Mouse (Mus musculus) layer of hippocampus, adult 18-20 months (tissue): Measurements from ENCODE around the gene Ugt1a7c. TPM values are rescaled to one million over a fixed set of nuclear protein-coding genes. Genes with fewer than 3 reads are reported as not detected.

Source experiments
- DNase-seq, 2 experiments: peaks; one replicate each; pipeline ENCODE4 v3.0.0; 2022; ENCODE audit warnings: low spot score in 2 of 2
- total RNA-seq, 2 experiments: library from RNA; stranded (reverse); gene quantifications; 2 replicates each; pipeline ENCODE4 v1.2.3; 2021

Gene Ugt1a7c
- total RNA-seq, 2 experiments from 2014 or later: 0.20 to 1.4 TPM

- DNase-seq: no peak
These were observed 164.8 kb downstream of the Ugt1a7c start for GRCm38 (mm10) chr1:88259643-88260024.

DNA sequence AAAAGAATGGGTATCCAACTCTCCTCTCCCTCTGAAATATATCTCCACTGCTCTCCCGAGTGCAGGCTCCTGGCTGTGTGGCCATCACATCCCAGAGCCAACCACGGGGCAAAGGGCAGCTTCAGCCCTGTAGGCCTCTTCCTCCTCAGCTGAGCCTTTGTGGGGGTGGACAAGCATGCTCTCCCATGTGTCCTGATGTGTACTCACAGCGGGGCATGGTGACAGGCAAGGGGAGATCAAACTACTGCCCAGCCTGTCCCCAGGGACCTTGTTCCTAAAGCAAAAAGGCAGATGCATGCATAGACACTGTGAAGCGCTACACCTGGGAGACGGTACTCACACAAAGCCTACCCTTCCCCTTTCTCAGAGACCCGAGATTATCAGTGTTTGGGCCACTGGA, 165.3 kb downstream of the Ugt1a7c start:
- DNase-seq: no peak

DNA sequence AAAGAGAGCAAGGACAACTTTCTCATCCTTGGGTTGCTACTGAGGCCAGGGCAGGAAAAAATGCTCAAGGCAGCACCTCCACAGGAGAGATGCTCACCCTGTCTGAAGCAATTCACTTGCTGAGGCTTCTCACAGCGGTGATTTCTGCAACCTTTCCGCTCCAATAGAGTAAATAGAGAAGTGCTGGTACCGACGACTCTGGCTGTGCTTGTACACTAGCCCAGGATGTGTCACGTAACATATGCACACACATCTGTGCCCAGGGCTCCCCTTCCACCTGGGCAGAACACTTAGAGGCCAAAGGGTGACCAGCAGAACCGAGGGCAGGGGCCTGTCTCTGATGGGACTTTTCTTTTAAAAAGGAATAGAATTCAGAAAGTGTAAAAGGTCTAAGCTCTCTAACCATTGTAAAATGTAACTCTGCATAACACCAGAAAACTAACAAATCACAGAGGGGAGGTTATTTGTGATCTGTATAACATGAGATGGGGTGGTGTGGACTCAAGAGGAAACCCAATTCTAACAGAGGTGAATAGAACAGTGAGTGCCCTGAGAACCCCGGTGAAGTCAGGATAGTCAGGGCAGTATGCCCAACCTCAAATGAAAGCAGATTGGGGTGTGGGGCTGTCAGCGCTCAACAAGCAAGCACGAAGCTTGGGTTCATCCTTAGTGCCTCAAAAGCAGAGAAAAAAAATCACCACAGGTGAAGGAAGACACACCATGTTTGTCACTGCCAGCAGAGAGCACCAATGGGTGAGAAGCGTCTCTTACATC, 165.9 kb downstream of the Ugt1a7c start:
- no peak for DNase-seq

DNA sequence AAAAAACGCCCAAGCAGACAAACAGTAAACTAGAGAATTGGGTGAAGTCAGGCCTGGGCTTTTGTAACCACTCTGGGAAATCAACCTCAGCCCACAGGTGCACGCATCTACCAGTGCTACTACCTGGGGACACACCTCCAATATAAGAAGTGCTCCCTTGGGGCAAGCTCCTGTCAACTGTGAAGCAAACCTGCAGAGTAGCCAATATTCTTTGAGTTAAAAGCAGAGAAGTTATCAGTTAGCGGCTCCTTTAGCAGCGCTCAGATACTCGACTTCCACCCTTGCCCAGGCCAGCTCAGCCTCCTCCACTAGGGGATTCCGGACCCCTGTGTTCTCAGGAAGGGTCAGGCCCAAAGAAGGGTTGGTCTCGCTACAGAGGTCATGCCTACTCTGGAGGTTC, 166.8 kb downstream of the Ugt1a7c start:
- no peak for DNase-seq

- no peak for DNase-seq
These were observed 167.4 kb downstream of the Ugt1a7c start for GRCm38 (mm10) chr1:88262255-88262654.

DNA sequence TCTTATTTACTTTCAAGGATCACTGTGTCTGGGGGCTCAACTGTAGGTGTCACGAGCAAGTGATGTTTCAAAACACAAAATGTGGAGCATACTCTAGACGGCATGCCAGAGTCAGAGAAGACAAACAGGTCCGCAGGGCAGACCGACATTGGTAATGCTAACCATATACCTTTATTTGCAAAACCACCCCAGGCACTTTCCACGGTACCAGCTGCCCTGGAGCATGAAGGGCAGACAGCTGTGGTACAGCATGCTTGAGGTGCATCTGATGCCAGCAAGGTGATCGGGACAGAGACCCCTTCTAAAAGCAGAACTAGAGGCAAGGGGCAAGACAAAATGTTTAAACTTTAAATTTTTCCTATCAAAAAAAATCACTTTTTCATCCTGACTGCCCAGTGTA, 168.1 kb downstream of the Ugt1a7c start:
- DNase-seq: no peak

DNA sequence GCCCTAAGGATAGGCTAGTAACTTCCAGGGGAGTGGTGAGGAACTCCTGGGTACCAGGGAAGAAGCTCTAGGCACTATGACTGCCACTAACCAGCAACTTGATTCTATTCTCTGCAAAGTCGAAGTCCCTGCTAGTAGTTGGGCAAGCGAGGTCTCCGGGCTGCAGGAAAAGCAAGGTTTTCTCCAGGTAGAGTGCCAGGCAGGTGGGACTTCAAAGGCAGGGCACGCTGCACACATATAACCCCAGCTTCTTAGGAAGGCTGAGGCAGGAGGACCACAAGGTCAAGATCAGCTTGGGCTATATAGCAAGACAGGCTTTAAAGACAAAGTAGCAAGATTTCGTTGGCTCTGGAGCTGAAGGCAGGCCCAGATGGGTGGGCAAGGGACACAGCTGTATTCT, 168.9 kb downstream of the Ugt1a7c start:
- DNase-seq: no peak

DNA sequence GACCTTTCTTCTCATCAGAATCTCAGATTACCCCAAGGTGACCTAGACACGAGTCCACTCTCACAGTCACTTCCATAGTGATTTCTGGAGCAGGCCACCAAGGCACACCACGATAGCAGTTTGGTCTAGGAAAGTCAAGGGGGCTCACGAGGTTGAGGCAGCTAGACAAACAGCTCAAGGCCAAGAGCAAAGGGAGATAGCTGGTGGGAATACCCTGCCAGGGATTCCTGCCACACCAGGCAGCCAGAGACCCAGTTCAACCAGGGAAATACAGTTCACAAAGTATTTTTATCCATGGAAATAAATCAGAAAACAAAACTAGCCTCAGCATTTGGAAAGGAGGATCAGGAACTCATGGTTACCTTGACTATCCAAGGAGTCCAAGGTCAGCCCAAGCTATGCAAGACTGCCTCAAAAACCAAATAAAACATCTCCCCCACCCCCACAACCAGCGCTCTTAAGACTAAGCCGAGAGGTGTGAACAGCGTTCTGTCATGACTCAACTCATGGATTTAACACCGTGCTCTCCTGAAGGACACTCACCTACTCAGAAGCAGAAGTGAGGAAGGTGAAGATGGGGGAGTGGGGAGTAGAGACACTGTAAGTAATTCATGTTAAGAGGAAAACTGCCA, 169.5 kb downstream of the Ugt1a7c start:
- DNase-seq: no peak

- no peak for DNase-seq
These were observed 170.0 kb downstream of the Ugt1a7c start for GRCm38 (mm10) chr1:88264869-88265240.

DNA sequence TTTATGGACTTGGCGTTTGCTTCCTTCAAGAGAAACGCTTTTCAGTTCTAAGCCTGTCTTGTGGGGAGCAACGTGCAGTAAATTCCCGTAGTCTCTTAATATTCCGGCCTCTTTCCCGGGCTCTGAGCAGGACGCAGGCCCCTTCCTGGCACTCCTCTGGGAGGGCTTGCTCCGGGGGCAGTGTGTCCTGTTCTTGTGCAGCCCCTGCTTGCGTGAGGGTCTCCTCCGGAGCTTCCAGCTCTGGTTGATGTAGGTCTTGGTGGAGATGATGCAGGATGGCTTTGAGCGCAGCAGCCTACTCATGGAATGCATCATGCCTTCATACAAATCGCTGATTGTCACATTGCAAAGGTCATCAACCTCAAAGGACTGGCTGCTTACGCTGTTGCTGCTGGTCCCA, 171.3 kb downstream of the Ugt1a7c start:
- DNase-seq: no peak

GRCm38 (mm10) chr1:88267489-88267888, 172.6 kb downstream of the Ugt1a7c start:
- no peak for DNase-seq

DNA sequence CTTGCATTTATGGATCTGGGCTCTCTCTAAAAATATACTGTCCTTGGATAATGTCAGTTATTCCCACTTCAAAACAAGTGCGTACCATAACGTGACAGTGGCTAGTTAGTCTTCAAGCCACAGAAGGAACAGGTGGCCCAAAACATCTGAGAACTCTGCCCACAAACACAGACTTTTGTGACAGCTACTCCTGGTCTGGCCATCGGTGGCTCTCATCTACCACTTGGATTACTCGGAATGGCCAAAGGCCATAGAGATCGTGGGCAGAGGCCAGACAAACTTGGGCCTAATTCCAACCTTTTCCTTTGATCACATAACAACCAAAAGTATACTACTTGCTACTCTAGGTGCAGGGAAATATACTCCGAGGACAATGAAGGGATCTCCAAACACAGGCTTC, 173.2 kb downstream of the Ugt1a7c start:
- no peak for DNase-seq

Other genes with a start within 250 kb of the Ugt1a7c start
- 100 to 1,000 TPM in 1 of 2 experiments, 10 to 100 TPM in 1; 92.0 to 100 TPM for gene Dgkd, start 241.8 kb upstream of the Ugt1a7c start, total RNA-seq
- 10 to 100 TPM; 18.4 to 19.8 TPM for gene Usp40, start 86.5 kb upstream of the Ugt1a7c start, total RNA-seq
- not detected for gene Ugt1a10, start 39.7 kb upstream of the Ugt1a7c start, total RNA-seq
- not detected for gene Ugt1a9, start 24.3 kb upstream of the Ugt1a7c start, total RNA-seq
- not detected for gene Ugt1a8, start 7.2 kb upstream of the Ugt1a7c start, total RNA-seq
- not detected for gene Ugt1a6b, start 8.2 kb downstream of the Ugt1a7c start, total RNA-seq
- gene Ugt1a6a, start 39.7 kb downstream of the Ugt1a7c start, total RNA-seq: 1 to 10 TPM; 1.6 TPM
- gene Ugt1a5, start 71.0 kb downstream of the Ugt1a7c start, total RNA-seq: under 1 TPM in 1 of 2 experiments, not detected in 1; 0.25 TPM
- not detected for gene Ugt1a2, start 105.5 kb downstream of the Ugt1a7c start, total RNA-seq
- gene Dnajb3, start 110.7 kb downstream of the Ugt1a7c start, total RNA-seq: 1 to 10 TPM; 2.9 to 3.2 TPM
- gene Ugt1a1, start 116.9 kb downstream of the Ugt1a7c start, total RNA-seq: not detected
- under 1 TPM in 1 of 2 experiments, not detected in 1; 0.52 TPM for gene Mroh2a, start 131.9 kb downstream of the Ugt1a7c start, total RNA-seq
- 10 to 100 TPM; 33.1 to 39.1 TPM for gene Hjurp, start 182.6 kb downstream of the Ugt1a7c start, total RNA-seq
- gene Trpm8, start 182.6 kb downstream of the Ugt1a7c start, total RNA-seq: under 1 TPM in 1 of 2 experiments, not detected in 1; 0.08 TPM